Mouse (Mus musculus) ZHBTc4 (cell line): ENCODE measurements around the gene Fto.

Experiments used
- DNase-seq: peaks from one replicate; pipeline ENCODE4 v3.0.0-alpha.2; 2011; ENCODE audit warnings: low read depth, low spot score

Gene Fto

DNA sequence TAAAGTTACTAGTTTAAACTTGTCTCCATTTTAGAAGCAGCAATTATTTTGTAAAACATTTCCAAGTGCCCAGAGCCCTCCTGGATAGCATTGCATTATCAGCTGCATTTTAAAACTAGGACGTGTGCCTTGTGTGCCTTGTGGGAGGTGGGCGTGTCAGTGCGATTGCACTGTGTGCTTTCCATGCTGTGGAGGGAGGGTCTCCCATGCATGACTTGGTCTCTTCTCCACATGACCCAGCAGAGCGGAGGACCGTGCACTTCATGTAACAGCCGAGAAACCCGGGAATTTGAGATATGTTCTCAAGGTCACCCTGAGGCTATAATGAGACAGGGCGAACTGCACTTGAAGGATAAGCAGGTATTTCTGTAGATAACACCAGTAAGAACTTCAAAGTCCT lies 347.6 kb downstream of the Fto start:
- DNase-seq: peak; percentile 9

DNA sequence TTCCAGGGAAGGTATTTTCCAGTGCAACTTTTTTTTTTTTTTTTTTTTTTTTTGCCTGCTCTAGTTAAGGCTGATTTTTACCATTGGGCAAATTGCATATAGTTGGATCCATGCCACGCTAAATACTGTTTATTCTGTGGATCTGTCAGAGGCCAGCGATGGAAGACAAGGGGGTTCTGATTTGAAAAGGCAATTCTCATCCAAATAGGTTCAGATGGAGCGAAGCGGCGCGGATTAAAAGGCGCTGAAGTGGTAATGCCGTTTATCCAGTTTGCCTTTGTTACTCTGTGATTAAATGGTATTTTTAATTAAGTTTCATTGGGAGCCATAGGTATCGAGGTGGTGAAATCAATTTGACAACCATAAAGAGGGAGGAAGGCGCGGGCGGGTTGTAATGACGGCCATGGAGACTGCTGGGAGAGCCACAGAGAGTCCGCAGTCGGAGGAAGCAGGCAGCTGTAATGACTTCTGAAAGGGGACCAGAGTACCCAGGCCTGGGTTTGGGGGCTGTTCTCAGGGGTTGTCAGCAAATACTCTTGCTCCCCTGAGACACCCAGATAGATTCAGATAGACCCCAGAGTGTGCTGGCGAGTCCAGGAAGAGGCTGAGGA lies 356.2 kb downstream of the Fto start:
- DNase-seq: no peak

DNA sequence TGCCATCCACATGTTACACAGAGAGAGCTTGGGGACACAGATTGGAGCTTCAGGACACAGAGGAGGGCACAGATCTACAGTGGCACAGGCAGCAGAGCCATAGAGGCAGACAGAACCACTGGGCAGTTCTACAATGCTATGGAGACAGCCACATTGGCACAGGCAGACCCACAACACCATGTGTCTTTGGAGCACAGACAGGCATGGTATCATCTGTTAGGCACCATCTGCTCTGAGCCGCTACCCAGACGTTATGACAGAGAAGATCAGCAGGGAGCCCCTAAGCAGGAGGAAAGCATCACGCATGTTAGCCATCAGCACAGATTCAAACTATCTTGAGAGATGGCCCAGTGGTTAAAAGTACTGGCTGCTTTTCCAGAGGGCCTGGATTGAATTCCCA lies 363.6 kb downstream of the Fto start:
- DNase-seq: no peak

DNA sequence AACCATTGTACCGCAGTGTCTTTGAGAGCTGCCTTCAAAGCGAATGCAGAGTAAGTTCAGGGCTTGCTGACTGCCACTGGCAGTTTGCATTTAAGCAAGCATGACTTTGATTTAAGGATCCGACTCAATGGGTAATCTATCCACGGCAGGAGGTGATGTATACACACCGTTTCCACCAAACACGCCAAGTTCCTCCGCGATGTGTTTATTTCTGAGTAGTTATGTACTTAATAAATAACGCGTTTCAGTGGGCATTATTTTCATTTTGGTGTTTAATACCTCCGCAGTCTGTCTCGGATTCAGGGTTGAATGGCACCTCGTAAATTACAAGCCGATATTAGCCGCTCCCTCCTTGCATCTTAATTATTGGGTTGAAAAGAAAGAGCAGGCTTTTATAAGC lies 366.1 kb downstream of the Fto start:
- no peak for DNase-seq

DNA sequence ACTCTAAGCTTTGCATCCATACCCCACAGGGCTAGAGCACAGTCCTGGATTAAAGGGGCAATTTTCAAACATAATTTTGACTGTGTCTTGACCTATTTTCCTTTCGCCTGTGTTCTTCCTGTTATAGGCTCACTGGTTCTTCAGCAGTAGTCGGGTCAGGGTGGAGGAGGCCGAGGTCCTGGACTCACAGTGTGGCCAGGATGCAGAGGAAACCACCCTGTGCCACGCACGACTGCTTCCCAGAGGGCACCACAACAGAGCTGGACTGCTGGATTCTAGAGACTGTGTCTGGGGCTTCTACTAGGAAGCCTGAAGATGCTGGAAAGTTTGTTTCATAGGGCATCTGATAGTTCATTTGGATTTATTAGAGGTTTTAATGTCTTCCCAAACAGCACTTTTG lies 366.8 kb downstream of the Fto start:
- no peak for DNase-seq

DNA sequence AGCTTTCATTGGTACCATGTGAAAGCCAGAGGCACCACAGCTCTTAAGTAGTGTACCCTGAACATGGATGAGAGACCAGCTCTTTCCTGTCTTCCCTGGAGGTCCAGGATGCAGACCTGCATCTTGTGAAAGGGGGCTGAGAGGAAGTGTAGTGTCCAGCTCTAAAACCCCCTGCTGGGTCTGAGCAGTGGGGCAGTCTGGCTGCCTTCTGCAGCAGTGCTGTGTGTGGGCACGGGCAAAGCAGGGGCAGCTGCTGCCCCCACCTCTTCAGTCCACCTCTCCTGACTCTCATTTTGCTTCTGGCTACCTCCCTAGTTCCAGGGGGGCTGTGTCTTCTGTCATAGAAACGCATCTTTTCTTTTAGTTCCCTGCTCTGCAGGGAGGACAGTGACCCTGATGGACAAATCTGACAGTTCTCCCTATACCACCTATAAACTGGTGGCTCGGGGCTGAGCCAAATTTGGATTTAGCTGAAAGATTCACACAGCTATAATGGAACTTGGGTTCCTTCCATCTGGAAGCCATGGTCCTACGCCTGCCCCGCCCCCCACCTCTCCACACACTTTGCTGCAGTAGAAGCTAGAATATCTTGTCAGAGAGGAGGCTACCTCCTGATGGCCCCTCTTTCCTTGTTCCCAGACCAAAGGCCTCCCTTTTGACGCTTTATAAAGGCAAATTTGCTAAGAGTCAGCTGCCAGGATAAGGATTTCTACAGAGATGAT lies 371.4 kb downstream of the Fto start:
- no peak for DNase-seq

DNA sequence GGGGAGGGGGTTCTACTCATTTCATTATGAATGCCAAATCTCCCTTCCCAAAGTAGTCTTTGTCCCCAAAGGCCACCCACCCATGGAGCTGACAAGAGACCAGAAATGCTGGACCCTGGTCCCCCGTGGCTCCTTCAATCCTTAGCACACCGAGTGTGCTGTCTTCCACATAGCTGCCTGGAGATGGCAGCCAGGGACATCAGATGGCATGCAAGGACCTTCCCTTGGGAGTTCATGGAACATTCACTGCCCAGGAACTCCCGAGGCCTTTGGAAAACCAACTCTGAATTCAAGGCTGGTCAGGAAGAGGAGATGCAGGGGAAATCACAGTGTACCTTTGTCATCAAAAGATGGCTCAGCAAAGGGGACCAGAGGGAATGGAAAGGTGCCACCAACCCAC lies 372.1 kb downstream of the Fto start:
- DNase-seq: no peak

DNA sequence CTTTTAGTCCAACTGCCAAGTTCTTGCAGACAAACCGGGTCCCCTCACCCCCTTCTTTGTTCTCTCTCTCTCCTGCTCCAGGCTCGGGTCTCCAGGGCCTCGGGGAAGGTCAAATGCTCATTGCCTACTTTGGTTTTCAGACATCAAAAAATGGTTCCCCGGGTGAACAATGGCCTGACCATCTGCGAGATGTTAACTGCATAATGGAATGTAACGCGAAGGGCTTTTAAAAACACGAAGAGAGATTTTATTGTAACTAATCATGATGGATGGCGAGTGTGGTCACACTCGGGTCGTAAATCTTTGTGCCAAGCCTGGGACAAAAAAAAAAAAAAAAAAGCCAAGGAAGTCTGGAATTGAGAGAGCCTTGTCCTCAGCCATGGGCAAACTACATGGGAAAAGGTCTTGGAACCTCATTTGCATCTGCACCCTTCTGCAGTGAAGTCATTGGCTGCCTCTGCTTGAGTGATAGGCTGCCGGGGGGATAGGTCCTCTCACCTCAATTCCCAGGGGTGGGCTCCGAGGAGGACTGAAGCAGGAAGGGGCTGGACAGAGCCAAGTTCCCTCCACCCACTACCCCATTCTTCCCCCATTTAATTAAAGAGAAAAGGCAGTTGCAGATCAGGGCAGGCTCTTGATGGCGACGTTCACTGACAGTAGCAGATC lies 378.9 kb downstream of the Fto start:
- peak; percentile 60 for DNase-seq

DNA sequence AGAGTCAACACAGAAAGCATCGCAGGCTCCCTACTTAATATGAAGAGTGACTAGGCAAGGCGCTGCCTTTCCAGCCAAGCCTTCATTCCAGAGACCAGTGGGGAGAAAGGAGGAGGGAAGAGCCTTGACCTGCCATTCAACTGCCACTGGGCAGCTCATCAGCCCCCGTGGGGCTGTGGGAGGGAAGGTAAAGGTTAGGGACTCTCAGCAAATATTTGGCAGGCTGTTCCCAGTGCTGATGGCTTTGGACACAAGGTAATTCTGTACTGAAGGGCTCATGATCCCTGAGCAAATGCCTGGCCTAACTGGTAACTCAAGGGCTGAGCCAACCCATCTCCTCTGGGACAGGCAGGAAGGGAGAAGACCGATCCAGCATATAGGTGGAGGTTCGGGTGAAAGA lies 393.2 kb downstream of the Fto start:
- no peak for DNase-seq

DNA sequence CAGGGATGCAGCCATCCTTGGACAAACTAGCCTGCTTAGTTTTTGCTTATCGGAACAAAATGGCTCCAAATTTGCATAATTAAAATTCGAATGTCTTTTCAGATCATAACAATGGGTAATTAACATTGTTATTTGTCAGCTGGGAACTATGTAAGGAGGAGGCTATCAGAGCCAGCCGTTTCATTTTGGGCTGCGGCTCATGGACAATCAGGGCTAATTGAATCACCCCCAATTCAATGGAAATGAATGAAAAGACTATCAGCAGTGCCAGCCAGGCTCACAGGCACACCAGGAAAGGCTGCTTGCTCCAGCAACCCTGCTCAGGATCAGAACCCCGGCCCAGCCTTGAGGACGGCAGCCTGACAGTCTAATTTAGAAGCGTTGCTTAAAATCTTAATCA lies 395.3 kb downstream of the Fto start:
- peak; percentile 10 for DNase-seq

DNA sequence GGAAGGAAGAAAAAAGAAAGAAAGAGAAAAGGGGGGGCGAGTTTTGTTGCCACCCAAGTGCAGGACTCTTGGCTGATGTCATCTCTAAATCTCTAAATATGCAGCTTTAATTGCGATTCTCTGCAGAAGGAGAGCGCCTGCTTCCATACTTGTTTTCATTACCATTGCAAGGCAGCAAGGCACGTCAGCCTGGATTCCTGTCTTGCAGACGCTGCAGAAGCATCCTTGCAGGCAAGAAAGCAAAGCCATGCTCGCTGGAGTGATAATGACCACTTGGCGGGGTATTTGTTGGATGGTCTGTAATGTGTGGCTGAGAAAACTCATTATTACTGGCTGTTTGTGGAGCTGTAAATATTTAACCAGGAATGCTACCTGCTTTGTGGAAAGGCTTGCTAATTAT lies 396.4 kb downstream of the Fto start:
- no peak for DNase-seq

DNA sequence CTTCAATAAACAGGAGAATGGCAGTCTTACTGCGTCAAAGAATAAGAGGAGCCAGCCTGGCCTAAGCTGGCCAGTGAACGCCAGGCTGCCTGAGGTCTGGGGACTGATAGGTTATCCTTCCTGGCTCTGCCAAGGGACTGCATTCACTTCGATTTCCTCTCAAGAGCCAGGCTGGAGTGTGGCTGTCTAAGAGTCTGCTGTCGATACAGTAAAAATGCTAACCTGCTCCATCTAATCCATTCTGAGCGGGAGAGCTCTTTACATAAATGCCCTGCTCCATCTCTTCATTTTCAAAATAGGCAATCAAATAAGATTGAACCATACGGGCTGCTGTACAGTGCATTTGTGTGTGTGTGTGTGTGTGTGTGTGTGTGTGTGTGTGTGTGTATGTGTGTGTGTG lies 397.9 kb downstream of the Fto start:
- DNase-seq: no peak

DNA sequence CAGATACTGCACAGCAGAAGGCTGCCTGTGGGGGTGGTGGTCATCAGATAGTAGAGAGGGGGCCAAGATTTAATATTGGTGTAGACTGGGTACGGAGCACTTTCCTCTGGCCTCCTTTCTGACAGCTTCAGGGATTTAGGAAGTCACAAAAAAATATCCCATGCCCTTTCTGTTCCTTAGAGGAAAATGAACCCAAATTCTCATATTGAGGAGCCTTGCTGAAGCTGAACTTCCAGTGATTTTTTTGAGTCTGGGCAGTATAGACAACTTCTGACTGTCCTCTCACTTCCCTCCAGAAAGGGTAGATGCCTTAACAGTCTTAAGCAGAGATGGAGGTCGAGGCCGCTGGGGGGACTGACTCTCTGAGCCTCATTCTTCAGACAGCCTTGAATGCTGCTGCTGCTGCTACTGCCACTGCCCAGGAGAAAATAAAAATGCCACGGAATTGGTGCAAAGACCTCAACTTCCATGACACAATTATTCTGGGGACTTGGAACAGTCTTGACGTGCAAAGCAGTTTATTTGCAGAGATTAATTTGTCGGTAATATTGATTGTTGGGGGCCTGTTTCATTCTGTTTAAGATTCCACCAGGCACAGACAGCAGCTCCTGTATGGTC lies 398.8 kb downstream of the Fto start:
- no peak for DNase-seq

DNA sequence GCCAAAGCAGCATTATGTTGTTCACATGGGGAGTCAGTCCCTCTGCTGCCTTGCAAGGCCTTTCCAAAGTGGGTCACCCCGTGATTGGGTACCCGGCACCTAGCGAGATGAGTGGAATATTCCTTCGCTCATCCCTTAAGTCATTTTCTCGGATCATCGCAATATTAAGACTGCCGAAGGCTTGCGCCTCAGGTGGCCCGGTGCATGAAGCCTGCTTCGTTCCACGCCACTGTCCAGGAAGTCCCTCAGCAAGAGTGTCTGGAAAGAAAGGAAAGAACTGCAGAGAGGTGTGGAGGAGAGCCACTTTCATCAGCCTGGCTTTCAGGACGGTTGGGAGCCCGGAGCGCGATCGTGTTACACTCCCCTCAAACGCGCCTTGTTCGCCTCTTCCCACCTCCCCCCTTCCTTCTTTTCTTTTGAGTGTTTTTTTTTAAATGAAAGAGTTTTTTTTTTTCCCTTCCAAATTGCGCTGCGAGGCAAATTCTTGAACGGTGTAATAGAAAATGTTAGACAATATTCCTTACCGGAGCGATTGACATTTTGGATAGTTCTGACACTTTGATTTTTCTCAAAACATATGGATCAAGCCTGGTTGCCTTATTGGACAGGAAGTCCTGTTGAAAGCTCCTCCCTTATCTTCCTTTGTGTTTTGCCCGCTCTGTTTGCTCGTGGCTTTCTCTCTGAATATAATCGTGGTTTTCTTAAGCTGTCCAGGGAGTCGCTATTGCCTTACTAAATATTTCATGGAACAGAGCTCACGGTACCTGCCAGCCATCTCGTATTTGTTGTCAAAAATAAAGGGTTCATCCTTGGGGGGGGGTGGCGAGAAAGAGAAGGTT lies 399.6 kb downstream of the Fto start:
- DNase-seq: no peak

DNA sequence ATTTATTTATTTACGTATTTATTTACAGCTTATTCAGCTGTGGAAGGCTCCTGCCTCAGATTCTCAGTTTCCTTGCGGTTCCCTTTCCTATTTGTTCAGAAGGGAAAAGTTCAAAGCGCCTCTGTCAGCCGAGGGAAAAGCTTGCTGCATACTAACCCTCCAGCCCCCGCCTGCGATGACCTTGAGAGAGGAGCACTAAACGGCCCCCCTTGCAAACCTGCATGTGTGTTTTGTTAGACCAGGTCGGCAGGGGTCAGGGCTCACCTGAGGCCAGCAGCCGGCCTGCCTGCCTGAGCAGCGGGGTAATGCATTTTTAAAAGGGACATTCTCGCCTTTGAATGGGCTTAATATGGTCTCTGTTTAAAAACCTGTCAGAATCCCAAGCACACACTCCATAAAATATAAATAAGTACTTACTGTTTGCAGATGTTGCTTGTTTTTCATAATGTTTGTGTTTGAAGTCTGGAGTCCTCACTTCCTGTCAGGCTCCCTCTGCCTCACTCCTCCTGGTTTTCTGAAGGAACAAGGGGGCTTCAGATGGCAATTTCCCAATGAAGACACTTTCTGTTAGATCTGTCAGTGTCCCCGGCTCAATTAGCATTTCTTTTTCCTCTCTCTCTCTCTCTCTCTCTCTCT lies 400.5 kb downstream of the Fto start:
- DNase-seq: no peak

DNA sequence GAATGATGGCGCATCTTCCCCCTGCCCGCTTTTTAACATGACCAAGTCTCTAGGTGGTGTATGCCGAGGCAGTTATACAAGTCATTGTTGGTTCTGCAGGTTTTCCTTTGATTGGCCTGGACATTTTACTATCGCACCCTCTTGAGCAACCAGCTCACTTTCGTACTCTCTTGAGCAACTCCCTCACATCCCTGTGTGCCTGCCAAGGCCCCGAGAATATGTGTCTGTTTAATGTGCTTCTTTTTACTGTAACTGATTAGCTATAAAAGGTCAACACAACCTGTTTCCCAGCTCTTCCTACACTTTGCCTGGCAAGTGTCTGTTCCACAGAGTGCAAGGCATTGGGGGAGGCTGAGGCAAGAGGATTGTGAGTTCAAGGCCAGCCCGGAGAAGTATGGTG lies 401.4 kb downstream of the Fto start:
- DNase-seq: no peak

DNA sequence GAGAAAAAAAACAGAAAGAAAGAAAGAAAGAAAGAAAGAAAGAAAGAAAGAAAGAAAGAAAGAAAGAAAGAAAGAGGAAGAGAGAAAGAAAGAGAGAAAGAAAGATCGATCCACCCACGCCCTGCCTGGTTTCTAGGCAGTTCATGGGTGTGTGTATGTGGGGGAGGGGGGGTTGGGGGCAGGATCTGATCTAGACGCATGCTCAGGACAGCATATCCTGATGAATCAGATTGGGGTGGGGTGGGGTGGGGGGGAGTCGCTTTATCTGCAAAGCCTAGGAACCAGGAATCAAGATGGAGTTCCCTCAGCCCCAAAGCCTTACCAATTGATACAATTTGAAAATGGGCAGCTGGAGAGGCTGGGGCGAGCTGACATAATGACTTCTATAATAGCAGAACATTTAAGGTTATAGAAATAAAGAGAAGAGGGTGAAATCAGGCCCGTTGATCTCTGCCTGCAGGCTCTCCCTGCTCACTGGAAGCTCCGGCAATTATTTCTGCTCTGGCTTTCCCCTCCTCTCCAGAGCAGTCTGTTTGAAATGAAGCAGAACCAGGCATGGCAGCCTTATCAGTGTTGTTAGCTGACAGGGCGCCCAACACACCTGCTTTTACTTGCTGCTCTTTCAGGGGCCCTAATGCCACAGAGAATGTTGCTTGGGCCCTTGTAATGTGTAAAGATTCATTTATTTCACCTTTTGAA lies 402.2 kb downstream of the Fto start:
- DNase-seq: no peak
